Mouse (Mus musculus) ovary, postnatal 10 days (tissue): ENCODE data around the gene Kcnb1.

ENCODE experiments used
- DNase-seq: peaks from one replicate; pipeline ENCODE4 v3.0.0; 2022; ENCODE audit warnings: low spot score

Gene Kcnb1

GRCm38 (mm10) chr2:167163134-167163533 is 26.8 kb downstream of the Kcnb1 start:
- no peak for DNase-seq

GRCm38 (mm10) chr2:167162516-167163021 is 27.4 kb downstream of the Kcnb1 start:
- no peak for DNase-seq

GRCm38 (mm10) chr2:167159721-167160120 is 30.2 kb downstream of the Kcnb1 start:
- DNase-seq = no peak

GRCm38 (mm10) chr2:167158780-167159179 is 31.2 kb downstream of the Kcnb1 start:
- no peak for DNase-seq

- no peak for DNase-seq
These were observed 33.7 kb downstream of the Kcnb1 start for GRCm38 (mm10) chr2:167156118-167156715.

- no peak for DNase-seq
These were observed 34.4 kb downstream of the Kcnb1 start for GRCm38 (mm10) chr2:167155541-167155973.

GRCm38 (mm10) chr2:167150880-167151279 is 39.1 kb downstream of the Kcnb1 start:
- no peak for DNase-seq

- DNase-seq = no peak
These were observed 39.8 kb downstream of the Kcnb1 start for GRCm38 (mm10) chr2:167150135-167150534.

- no peak for DNase-seq
These were observed 40.9 kb downstream of the Kcnb1 start for GRCm38 (mm10) chr2:167149035-167149434.

GRCm38 (mm10) chr2:167147708-167148107 is 42.2 kb downstream of the Kcnb1 start:
- DNase-seq = no peak

- DNase-seq = no peak
These were observed 44.1 kb downstream of the Kcnb1 start for GRCm38 (mm10) chr2:167145904-167146303.

- no peak for DNase-seq
These were observed 45.3 kb downstream of the Kcnb1 start for GRCm38 (mm10) chr2:167144439-167145307.

- no peak for DNase-seq
These were observed 46.0 kb downstream of the Kcnb1 start for GRCm38 (mm10) chr2:167143914-167144313.

- no peak for DNase-seq
These were observed 47.7 kb downstream of the Kcnb1 start for GRCm38 (mm10) chr2:167142282-167142681.

- DNase-seq = no peak
These were observed 48.1 kb downstream of the Kcnb1 start for GRCm38 (mm10) chr2:167141810-167142209.

- DNase-seq = no peak
These were observed 50.1 kb downstream of the Kcnb1 start for GRCm38 (mm10) chr2:167139801-167140269.

GRCm38 (mm10) chr2:167138611-167139010 is 51.3 kb downstream of the Kcnb1 start:
- no peak for DNase-seq

GRCm38 (mm10) chr2:167136909-167137308 is 53.0 kb downstream of the Kcnb1 start:
- no peak for DNase-seq

- no peak for DNase-seq
These were observed 57.9 kb downstream of the Kcnb1 start for GRCm38 (mm10) chr2:167132041-167132440.

GRCm38 (mm10) chr2:167130050-167130770 is 59.7 kb downstream of the Kcnb1 start:
- DNase-seq = no peak

GRCm38 (mm10) chr2:167129608-167129955 is 60.4 kb downstream of the Kcnb1 start:
- DNase-seq = peak; percentile 41
